Mouse (Mus musculus): ENCODE measurements around the gene Slc2a9.

The Slc2a9 gene

DNA sequence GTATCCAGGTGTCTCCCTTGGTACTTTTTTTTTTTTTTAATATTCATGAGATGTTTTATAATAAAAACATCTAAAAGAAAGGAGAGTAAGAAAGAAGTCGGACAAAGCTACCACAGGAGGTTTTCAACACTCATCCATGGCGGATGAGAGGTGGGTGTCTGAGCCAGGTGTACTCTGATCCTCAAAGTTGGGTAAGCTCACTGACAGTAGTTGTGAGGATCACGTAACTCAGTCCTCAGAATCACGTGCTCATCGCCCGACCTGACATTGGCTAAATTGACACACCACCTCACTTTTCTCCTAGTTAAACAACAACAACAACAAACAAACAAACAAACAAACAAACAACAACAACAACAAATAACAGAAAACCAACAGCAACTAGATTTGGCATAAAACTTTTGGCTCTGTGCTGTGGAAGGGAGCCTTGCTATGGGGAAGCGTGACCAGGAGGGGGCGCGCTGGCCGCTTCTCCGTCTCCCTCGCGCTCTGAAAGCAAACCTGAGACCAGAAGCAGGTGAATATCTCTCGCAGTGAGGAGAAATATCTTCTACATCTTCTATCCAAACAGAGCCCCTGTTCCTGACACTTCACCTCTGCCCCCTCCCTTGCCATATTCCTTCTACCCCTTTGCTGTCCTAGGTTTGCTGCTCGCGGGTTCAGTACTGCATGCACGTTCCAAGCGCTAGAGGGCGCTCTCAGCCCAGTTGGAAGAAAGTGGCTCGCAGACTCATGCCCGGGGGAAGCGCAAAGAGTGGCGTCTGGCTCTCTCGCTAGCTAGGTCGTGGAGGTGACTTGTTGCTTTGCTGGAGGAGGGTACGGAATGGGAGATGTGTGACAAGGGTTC, 195.5 kb downstream of the Slc2a9 start:
- in situ Hi-C loops (cut with MboI; ENCODE audit: unreplicated experiment in 2 of 2) = loop anchor here (5.0 kb wide), 3 partner anchors 160 to 315 kb away; no protein-coding TSS in a partner anchor

DNA sequence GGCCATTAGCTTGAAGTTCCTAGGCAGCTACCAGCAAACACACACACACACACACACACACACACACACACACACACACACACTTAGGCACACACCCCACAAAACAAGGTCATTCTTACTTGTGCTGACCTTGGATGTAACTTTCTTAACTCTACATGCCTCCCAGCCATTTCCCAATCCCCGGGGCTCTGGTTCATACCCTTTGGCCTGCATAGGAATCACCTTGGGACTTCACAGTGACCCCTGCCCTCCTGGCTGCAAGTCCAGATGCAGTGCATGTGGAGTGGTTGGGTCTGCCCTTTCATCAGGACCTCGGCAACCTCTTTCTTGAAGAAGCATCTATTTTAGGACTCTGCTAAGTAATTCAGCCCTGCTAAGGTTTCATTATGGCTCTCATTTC, 197.7 kb downstream of the Slc2a9 start:
- in situ Hi-C loops (cut with MboI; ENCODE audit: unreplicated experiment in 2 of 2) = loop anchor here (5.0 kb wide), 3 partner anchors 162 to 317 kb away; no protein-coding TSS in a partner anchor

DNA sequence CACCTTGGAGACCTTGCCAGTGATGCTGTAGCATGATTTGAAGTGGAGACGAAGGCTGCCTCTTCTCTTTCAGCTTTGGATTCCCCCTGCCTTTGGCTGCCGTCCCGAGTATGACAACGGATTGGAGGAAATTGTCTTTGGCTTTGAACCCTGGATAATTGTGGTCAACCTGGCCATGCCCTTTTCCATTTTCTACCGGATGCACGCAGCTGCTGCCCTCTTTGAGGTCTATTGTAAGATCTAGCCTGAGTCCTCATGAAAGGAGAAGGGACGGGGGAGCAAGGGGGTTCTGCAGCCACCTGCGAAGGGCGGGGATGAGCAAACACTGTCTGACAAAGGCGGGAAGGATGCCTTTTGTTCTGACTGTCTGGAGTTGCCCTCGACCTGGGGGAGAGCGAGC, 200.3 kb downstream of the Slc2a9 start:
- in situ Hi-C loops (cut with MboI; ENCODE audit: unreplicated experiment in 2 of 2) = no loop called here

DNA sequence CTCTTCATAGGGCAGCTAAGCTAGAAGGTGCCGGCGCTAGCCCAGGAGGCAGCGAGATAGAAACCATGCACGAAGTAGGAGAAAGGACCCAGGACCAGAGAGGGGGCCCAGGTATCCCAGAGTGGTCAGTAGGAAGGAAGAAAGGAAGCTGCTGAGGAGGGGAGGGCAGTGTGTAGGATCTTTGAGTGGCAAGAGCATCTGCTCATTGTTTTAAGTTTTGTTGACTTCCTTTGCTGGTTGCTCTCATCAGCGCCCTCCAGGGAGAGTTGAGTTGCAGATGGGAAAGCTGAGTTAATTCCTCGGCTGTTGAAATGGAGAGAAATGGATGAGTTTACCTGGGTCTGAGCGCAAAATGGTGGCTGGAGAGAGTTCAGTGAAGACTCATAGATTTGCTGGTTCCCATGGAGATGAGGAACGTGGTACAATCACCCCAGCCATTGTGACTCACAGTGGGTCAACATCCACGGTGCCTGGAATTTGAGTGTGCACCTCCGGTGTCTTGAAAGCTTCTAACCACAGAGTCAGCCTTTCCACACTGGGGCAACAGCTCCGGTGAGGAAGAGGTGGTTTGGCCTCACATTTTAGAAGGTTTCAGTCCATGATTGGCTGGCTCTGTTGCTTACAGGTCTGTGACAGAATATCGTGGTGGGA, 201.1 kb downstream of the Slc2a9 start:
- in situ Hi-C loops (cut with MboI; ENCODE audit: unreplicated experiment in 2 of 2) = no loop called here
